Mouse (Mus musculus): Measurements from ENCODE around the gene Prcd. TPM values are rescaled to one million over a fixed set of nuclear protein-coding genes. Genes with fewer than 3 reads are reported as not detected.

Prcd gene
- polyA plus RNA-seq, 1 experiment from 2014 or later, result 2.3 TPM

DNA sequence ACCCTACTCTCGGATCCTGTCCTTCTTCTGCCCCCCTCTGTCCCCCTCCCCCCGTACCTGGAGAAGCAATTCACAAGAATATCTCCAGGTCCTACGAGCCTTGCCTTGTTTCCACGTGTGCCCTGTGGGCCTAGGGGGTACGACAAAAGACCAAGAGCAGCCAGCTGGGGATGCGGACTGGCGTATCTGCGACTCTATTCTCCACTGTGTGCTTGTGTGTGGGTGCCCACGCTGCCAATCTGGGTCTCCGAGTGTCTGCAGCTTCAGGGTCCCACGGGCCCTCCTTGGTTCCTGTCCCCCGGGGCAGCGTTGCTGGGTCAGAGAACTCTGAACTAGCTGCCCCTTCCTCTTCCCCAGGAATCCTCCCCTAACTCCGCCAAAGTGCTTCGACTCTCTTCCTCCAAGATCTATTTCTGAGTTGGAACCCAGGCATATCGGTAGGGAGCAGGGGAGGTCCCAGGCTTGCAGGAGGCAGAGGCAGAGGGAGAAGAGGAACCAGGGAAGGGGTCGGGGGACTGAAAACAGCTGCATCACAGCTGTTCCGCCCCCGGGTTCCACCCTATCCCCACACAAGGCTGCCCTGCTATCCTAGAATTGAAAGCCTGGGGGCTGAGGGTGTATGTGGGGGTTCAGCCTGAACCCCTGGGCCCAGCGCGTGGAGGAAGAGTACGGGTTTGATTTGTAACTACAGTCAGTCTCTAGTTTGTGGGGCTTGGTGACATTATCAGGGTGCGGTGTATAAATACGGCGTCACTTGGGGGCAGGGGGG is 820 bp upstream of the Prcd start:
- 58% methylated on average over 25 of the region's 25 CpGs for WGBS
- Histone ChIP-seq H3K4me1 (replicated peaks) (peaks cover 67% of the 10 kb centered on the region), H3K4me3 (peak overlapping the region; percentile 51), H3K36me3 (0 out of 2 replicates have a peak, but pooled peaks cover 8% of the 10 kb centered on the region), H3K9ac (peak overlapping the region; percentile 79), H3K9me3 (no peaks in the 10 kb centered on the region), H3K4me2 (peak overlapping the region; percentile 69), H3K27me3 (peaks cover 45% of the 10 kb centered on the region), H3K27ac (replicated peaks) (no peak overlapping the region)
- ATAC-seq (ENCODE audit: low read depth), result no peak

DNA sequence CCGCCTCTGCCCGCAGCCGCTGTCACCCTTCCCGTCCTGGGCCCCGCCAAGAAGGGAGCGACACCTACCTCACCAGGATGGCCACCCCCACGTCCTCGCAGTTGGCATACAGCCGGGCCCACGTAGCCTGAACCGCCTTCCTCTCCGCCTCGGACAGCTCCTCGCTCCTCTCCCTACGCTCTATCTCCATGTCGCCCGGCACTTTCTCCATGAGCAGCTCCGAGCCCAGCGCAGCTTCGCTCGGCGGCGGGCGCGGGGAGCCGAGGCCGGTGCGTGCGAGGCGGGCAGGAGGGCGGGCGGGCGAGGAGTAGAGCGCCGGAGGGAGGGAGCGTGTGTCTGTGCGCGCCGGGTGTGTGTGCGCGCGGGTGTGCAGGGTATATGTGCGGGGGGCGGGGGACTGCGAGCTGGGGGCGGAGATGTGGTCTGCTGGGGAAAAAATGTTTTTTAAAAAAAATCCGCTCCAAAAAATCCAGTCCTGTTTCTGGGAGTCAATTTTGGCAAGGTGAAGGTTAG is 431 bp downstream of the Prcd start:
- Histone ChIP-seq H3K4me1 (replicated peaks) (peaks cover 69% of the 10 kb centered on the region), H3K4me3 (peak overlapping the region; percentile 51), H3K36me3 (0 out of 2 replicates have a peak, but pooled peaks cover 5% of the 10 kb centered on the region), H3K9me3 (no peaks in the 10 kb centered on the region), H3K9ac (peak overlapping the region; percentile 79), H3K4me2 (peak overlapping the region; percentile 69), H3K27me3 (peaks cover 45% of the 10 kb centered on the region), H3K27ac (replicated peaks) (peak overlapping the region; percentile 56; the same call in 1 of the 2 replicates)
- WGBS, result 1% methylated on average over 46 of the region's 47 CpGs
- peak; percentile 33; the same call in 1 of the 2 replicates for ATAC-seq (ENCODE audit: low read depth)

DNA sequence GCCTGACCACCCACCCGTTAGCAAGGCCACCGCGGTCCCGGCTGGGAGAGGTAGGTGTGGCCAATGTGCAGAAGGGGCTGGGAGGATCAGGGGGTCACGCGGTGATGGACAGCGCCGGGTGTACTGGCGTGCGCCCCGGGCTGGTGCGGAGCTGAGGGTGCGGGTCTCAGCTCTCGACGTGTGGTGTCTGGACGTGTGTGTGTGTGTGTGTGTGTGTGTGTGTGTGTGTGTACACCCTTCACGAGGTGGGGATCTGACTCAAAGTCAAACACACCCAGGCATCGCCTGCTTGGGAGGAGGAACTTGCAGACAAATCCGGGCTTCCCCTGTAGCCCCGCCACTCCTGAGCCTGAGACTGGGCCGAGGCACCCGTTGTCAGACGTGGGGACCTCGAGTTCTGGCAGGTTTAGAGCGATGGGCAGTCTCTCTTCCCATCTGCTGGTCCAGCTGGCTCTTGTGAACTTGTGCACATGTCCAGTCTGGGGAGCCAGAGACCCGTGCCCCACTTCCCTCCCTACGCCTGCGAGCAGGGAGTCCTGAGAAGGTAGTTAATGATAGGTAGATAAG is 1.0 kb downstream of the Prcd start, which contains the start of gene Cygb:
Gene Cygb, minus strand, starts transcription at position 59 of the 567 bp plus-strand sequence.
- Histone ChIP-seq H3K27ac (replicated peaks) (peak within 1 kb of the TSS; percentile 56; the same call in 1 of the 2 replicates), H3K9me3 (no peaks in the 10 kb centered on the region), H3K36me3 (0 out of 2 replicates have a peak, but pooled peaks cover 3% of the 10 kb centered on the region), H3K4me2 (peak within 1 kb of the TSS; percentile 69), H3K4me3 (peak within 1 kb of the TSS; percentile 51), H3K27me3 (peaks cover 45% of the 10 kb centered on the region), H3K4me1 (replicated peaks) (peaks cover 67% of the 10 kb centered on the region), H3K9ac (peak within 1 kb of the TSS; percentile 79)
- ATAC-seq (ENCODE audit: low read depth), result 0 out of 2 replicates have a peak, but pooled peaks have one; percentile 4
- 6% methylated on average over 26 of the region's 28 CpGs for WGBS

DNA sequence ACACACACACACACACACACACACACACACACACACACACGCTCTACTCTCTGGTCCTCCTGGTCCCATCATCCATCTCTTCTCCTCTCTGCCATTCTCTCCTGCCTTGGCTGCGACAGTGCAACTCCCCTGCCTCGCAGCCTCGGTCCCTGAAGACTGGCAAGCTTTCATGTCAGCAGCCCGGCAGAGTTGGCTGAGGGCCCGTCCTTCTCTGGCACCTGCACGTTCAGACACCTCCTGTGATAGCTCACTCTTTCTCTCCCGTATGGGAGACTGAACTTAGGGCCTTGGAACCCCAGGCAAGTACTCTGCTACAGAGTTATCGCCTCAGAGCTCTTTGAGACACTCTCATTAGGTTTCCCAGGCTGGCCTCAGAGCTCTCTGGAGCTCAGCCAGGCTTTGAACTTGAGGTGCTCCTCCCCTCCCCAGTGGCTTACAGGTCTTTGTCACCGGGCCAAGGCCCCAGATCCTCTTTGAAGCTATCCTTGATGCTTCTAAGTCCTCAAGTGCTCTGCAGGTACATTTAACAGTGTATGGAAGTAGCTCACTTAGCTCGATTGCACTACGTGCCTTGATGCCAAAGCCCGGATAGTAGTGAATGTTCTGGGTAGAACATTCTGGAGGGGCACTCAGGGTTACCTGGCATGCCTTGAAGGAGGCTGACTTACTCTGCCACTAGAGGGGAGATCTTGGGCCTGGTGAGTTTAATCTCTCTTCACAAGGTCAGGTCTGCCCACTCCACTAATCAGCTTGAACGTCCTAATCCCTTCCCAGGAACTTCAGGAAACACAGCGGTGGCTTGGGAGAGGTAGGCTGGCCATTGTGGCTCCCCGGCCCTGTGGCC is 3.2 kb downstream of the Prcd start:
- H3K9ac ChIP-seq, result peak overlapping the region; percentile 64; the same call in 1 of the 2 replicates
- 71% methylated on average over 16 of the region's 16 CpGs for WGBS
- no peak overlapping the region for H3K4me3 ChIP-seq
- no peak for ATAC-seq (ENCODE audit: low read depth)
- no peaks in the 10 kb centered on the region for H3K36me3 ChIP-seq
- H3K27me3 ChIP-seq, result peaks cover 30% of the 10 kb centered on the region
- H3K4me1 ChIP-seq (replicated peaks), result peaks cover 82% of the 10 kb centered on the region
- H3K4me2 ChIP-seq, result no peak overlapping the region; the same call in 1 of the 2 replicates
- H3K27ac ChIP-seq (replicated peaks), result peak overlapping the region; percentile 93; the same call in 1 of the 2 replicates
- H3K9me3 ChIP-seq, result no peaks in the 10 kb centered on the region

DNA sequence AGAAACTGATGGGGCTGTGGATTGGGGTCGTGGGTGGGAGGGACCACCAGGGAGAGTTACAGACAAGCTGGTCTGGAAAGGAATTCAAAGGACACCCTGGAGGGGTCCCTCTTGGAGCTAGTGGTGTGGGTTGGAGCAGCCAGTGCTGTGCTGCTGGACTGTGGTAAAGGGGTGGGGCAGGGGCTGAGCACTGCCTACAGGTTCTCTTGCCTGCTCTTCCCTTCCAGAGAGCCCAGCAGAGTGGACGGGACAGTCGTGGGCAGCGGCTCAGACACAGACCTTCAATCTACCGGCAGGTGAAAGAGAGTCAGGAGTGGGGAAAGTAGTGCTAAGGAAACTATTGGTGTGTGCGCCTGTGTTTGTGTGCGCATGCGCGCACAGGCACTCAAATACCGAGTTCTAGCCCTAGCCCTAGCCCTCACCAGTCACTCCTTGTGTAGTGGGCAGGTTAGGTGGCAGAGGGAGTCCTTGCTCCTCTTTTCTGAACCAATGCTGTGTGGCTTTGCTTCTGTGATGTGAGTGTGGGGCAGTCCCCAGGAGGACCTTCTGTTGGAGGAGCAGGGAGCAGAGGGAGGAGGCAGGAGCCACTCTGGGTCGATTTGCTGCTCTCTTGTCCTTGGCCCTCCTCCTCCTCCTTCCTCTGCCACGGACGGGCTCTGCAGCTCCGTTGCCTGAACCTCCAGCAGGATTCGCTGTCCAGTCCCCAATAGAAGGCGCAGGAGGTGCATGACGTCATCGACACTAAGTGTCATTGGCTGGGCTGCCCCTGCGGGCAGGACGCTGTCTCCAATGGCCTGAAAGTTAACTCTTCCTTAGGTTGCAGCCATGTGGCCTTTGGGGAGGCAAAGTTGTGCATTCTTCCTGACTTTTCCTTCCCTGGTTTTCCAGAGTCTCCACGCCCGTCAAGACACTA is 4.2 kb downstream of the Prcd start:
- ATAC-seq (ENCODE audit: low read depth), result peak; percentile 68
- WGBS, result 12% methylated on average over 22 of the region's 22 CpGs
- H3K9me3 ChIP-seq, result no peaks in the 10 kb centered on the region
- H3K4me2 ChIP-seq, result peak overlapping the region; percentile 59
- H3K27ac ChIP-seq (replicated peaks), result peak overlapping the region; percentile 93
- peaks cover 20% of the 10 kb centered on the region for H3K27me3 ChIP-seq
- H3K4me3 ChIP-seq, result peak overlapping the region; percentile 35
- H3K36me3 ChIP-seq, result no peaks in the 10 kb centered on the region
- H3K9ac ChIP-seq, result peak overlapping the region; percentile 64
- H3K4me1 ChIP-seq (replicated peaks), result peaks cover 82% of the 10 kb centered on the region

DNA sequence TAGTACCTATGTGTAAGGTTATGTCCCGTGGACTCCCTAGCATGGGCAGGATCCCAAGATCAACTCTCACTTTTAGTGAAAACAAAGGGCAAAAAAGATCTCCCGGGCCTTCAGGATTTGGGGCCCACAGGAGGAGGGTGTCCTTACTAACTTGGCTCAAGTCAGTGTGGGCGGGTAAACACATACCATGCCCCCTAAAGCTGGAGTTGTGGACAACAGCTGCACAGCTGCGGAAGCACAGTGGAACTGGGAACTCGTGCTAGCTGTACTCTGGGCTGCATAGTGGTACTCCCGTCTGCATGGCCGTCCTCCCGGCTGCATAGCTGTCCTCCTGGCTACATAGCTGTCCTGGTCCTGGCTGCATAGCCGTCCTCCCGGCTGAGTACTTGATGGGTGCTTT is 4.9 kb downstream of the Prcd start:
- Histone ChIP-seq H3K9ac (no peak overlapping the region), H3K9me3 (no peaks in the 10 kb centered on the region), H3K36me3 (no peaks in the 10 kb centered on the region), H3K4me2 (peak overlapping the region; percentile 59; the same call in 1 of the 2 replicates), H3K27ac (replicated peaks) (peak overlapping the region; percentile 93), H3K27me3 (peaks cover 15% of the 10 kb centered on the region), H3K4me3 (no peak overlapping the region), H3K4me1 (replicated peaks) (peaks cover 82% of the 10 kb centered on the region)
- no peak for ATAC-seq (ENCODE audit: low read depth)
- 63% methylated on average over 10 of the region's 10 CpGs for WGBS

DNA sequence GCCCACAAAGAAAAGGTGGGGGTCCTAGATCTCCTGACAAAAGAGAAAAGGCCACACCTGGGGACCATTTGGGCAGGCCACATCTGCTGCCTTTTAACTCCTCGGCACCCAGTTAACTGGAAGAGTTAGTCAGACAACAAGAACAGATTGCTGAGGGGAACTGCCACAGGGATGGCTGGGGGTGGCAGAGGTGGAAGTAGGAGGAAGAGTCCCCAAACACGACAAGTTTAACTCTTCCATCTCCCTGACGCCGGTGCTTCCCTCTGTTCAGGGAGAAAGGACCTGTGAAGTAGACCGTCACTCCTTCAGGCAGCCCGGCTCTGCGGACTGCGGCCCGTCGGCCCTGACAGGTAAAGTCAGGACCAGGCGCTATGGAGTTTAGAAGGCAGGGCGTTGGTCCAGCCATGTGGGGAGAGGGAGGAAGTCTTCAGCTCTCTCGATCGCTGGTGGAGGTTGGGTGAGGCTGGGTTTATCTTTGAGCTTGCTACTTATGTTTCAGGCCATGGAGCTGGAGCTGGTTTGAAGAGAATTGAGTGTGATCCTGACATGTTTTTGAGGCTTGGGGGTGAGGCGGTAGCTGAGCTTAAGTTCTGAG is 5.8 kb downstream of the Prcd start:
- no peak overlapping the region for H3K9ac ChIP-seq
- 80% methylated on average over 15 of the region's 15 CpGs for WGBS
- no peak for ATAC-seq (ENCODE audit: low read depth)
- H3K9me3 ChIP-seq, result no peaks in the 10 kb centered on the region
- H3K36me3 ChIP-seq, result no peaks in the 10 kb centered on the region
- H3K27ac ChIP-seq (replicated peaks), result peak overlapping the region; percentile 96
- H3K4me1 ChIP-seq (replicated peaks), result peaks cover 83% of the 10 kb centered on the region
- no peak overlapping the region for H3K4me2 ChIP-seq
- peaks cover 13% of the 10 kb centered on the region for H3K27me3 ChIP-seq
- no peak overlapping the region for H3K4me3 ChIP-seq

DNA sequence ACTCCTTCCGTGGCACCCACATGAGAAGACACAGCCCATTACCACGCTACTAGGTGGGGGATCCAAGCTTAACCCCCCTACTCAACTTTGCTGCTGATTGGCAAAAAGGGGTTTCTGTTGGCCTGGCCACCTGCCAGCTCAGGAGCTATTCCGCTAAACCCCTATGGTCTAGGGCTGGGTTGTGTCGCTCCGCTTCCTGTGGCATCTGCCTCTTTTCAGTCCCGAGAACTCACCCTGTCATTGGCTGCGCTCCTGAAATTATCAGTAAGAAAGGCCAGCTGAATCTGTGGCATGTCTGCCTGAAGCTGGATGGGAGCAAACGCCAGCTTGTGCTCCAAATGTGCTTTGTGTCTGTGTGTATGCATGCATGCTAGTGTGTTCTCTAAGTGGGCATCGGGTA is 6.8 kb downstream of the Prcd start:
- H3K9ac ChIP-seq, result peak overlapping the region; percentile 61; the same call in 1 of the 2 replicates
- 47% methylated on average over 9 of the region's 9 CpGs for WGBS
- peak overlapping the region; percentile 96 for H3K27ac ChIP-seq (replicated peaks)
- no peak for ATAC-seq (ENCODE audit: low read depth)
- no peaks in the 10 kb centered on the region for H3K9me3 ChIP-seq
- peaks cover 3% of the 10 kb centered on the region for H3K27me3 ChIP-seq
- peaks cover 83% of the 10 kb centered on the region for H3K4me1 ChIP-seq (replicated peaks)
- no peak overlapping the region; the same call in 1 of the 2 replicates for H3K4me2 ChIP-seq
- H3K4me3 ChIP-seq, result no peak overlapping the region
- no peaks in the 10 kb centered on the region for H3K36me3 ChIP-seq

DNA sequence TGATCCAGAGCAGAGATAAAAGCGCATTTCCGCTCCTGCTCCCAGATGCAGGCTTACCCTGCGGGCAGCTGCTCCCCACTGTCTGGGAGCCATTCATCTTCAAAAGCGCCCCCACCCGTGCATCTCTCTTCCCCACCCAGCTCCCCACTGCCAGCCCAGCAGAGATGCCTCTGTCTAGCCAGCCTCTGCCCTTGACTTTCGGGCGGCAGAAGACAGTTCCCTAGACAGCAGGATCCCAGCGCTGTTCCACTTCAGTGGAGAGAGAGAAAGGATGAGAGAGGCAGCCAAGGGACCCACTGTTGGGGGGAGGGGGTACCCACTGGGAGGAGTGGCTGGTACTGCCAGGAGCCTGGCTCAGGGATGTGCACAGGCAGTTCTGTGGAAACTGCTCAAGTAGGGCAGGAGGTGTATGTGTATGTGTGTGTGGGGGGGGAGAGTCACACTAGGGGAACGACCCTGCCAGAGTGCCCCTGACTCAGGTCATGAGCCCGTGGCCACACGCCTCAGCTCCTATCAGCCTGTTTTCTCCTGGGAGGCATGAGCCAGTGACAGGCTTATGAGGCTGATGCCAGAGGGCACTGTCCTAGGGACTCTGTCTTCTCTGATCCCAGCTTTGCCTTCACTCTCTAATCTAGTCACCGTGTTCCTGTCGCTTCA is 8.1 kb downstream of the Prcd start:
- Histone ChIP-seq H3K27me3 (no peaks in the 10 kb centered on the region; the same call in 1 of the 2 replicates), H3K4me3 (no peak overlapping the region), H3K27ac (replicated peaks) (peak overlapping the region; percentile 96), H3K9ac (peak overlapping the region; percentile 61), H3K4me1 (replicated peaks) (peaks cover 79% of the 10 kb centered on the region), H3K36me3 (no peaks in the 10 kb centered on the region), H3K9me3 (no peaks in the 10 kb centered on the region), H3K4me2 (peak overlapping the region; percentile 27)
- WGBS, result 12% methylated on average over 13 of the region's 13 CpGs
- ATAC-seq (ENCODE audit: low read depth), result peak; percentile 76

DNA sequence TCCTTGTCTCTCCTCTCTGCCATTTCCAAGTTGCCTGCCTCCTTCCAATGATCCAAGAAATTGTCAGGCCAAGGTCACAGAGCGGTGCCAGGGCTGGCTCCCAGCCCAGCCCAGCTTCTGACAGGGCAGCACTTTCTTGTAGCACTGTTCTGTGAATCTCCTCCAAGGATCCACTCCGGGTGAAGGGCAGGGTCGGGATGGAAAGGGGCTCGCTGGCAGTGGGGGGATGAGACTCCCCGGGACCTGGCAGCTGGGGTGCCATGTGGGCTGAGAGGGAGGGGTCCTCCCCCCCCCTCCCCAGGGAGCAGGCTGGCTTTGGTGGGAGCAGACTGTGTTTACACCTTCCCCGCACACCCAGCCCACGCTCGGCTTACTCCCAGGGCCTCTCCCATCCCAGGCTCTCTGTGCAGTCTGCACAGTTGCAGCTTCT is 8.6 kb downstream of the Prcd start:
- peak overlapping the region; percentile 61 for H3K9ac ChIP-seq
- no peaks in the 10 kb centered on the region for H3K36me3 ChIP-seq
- 40% methylated on average over 5 of the region's 8 CpGs for WGBS
- H3K4me3 ChIP-seq, result no peak overlapping the region
- peak; percentile 1; the same call in 1 of the 2 replicates for ATAC-seq (ENCODE audit: low read depth)
- no peaks in the 10 kb centered on the region for H3K9me3 ChIP-seq
- peak overlapping the region; percentile 96 for H3K27ac ChIP-seq (replicated peaks)
- peaks cover 75% of the 10 kb centered on the region for H3K4me1 ChIP-seq (replicated peaks)
- H3K27me3 ChIP-seq, result no peaks in the 10 kb centered on the region
- H3K4me2 ChIP-seq, result peak overlapping the region; percentile 27
